Comparison of ENCODE assay signal across 26 mouse cellular contexts in the genomic region with DNA sequence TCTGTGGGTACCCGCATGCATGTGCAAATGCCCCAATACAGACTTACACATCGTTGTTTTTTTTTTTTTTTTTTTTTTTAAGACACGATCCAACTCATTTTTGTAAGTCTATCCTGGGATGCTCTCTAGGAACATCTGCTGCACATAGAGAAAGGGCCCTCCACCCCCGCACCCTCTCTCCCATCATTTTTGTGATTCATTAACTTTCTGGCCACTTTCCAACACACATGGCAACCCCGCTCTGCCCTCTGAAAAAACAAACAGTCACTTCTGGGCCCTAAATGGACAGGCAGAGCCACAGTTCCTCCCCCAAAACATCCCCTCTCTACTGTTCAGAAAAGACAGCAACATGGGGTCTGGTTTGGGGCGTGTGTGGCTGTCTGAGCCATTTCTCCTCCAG. TPM values are rescaled to one million over a fixed set of nuclear protein-coding genes. Genes with fewer than 3 reads are reported as not detected.
DNase-seq lines count a peak whose midpoint lies in the region; ATAC-seq and TF ChIP-seq lines count a peak whose summit lies in the region.
"Had no signal": no experiment of that assay in that cellular context is flagged by ENCODE, and none has a peak within 500 bp of the region (broad histone marks: within the 10 kb centered on the region; RNA-seq: fewer than 3 reads in every experiment).

No protein-coding gene starts in this region.

- DNase-seq in kidney, adult 9 months: peak; percentile 29
- DNase-seq in neural tube, embryonic 10.5 days (ENCODE audit: extremely low spot score, low spot score): no peak
- DNase-seq in liver: peak; percentile 24
- DNase-seq in liver, postnatal 0 days: peak; percentile 56
- no peak for DNase-seq in thymus, adult 2 months
- DNase-seq: adrenal gland, postnatal 10 days; B cell, adult 2 months; cerebellum, adult 11-12 months; cerebellum, postnatal 36 days; gastrocnemius, postnatal 36 days; right cerebral cortex, postnatal 14 days had no signal

- 52% methylated on average over 6 of the region's 6 CpGs for WGBS in kidney, embryonic 15.5 days
- WGBS in neural tube, embryonic 13.5 days: 61% methylated on average over 6 of the region's 6 CpGs
- 69% methylated on average over 6 of the region's 6 CpGs for WGBS in liver, postnatal 0 days (ENCODE audit: insufficient replicate concordance)
- 90% methylated on average over 6 of the region's 6 CpGs for WGBS in thymus, adult 2 months

- no peaks in the 10 kb centered on the region for H3K9me3 ChIP-seq in kidney, embryonic 15.5 days (replicated peaks)
- no peaks in the 10 kb centered on the region for H3K9me3 ChIP-seq in neural tube, embryonic 13.5 days
- H3K9me3 ChIP-seq in liver, postnatal 0 days (ENCODE audit: low read length): no peaks in the 10 kb centered on the region
- H3K9me3 ChIP-seq: embryonic facial prominence, embryonic 15.5 days; hindbrain, embryonic 12.5 days; neural tube, embryonic 12.5 days had no signal

- TF ChIP-seq POLR2A in thymus, adult 2 months (IDR thresholded peaks at IDR 0.05; ENCODE audit: control insufficient read depth, extremely low read depth, insufficient read depth, low read length, poor library complexity): no peak

- TF ChIP-seq EP300 in liver, postnatal 0 days (IDR thresholded peaks at IDR 0.05; ENCODE audit: low read depth): no peak

- H3K27ac ChIP-seq in kidney, embryonic 15.5 days: no peak overlapping the region
- H3K27ac ChIP-seq in neural tube, embryonic 13.5 days (replicated peaks): 0 out of 2 replicates have a peak overlapping the region, but pooled peaks have one; percentile 9
- peak overlapping the region; percentile 77 for H3K27ac ChIP-seq in liver, postnatal 0 days (ENCODE audit: low read depth)
- H3K27ac ChIP-seq in thymus, adult 2 months (ENCODE audit: control insufficient read depth, insufficient read depth, low read length): no peak overlapping the region
- H3K27ac ChIP-seq: embryonic facial prominence, embryonic 15.5 days; hindbrain, embryonic 12.5 days; neural tube, embryonic 12.5 days had no signal

- TF ChIP-seq CTCF in liver, postnatal 0 days (IDR thresholded peaks at IDR 0.05; ENCODE audit: low read depth): no peak
- no peak for TF ChIP-seq CTCF in thymus, adult 2 months (IDR thresholded peaks at IDR 0.05; ENCODE audit: borderline replicate concordance, control insufficient read depth, extremely low read depth, insufficient read depth, low read length, poor library complexity)

- no peaks in the 10 kb centered on the region for H3K27me3 ChIP-seq in kidney, embryonic 15.5 days
- no peaks in the 10 kb centered on the region; the same call in 1 of the 2 replicates for H3K27me3 ChIP-seq in neural tube, embryonic 13.5 days
- H3K27me3 ChIP-seq in liver, postnatal 0 days (ENCODE audit: insufficient read depth, low read length): no peaks in the 10 kb centered on the region
- H3K27me3 ChIP-seq in thymus, adult 2 months (ENCODE audit: control insufficient read depth, insufficient read depth, low read length): no peaks in the 10 kb centered on the region
- H3K27me3 ChIP-seq: embryonic facial prominence, embryonic 15.5 days; hindbrain, embryonic 12.5 days; neural tube, embryonic 12.5 days; Patski had no signal

- H3K4me1 ChIP-seq in kidney, embryonic 15.5 days: peaks cover 25% of the 10 kb centered on the region
- peaks cover 16% of the 10 kb centered on the region for H3K4me1 ChIP-seq in neural tube, embryonic 13.5 days (replicated peaks)
- peaks cover 7% of the 10 kb centered on the region; the same call in 1 of the 2 replicates for H3K4me1 ChIP-seq in liver, postnatal 0 days (ENCODE audit: insufficient read depth)
- H3K4me1 ChIP-seq in thymus, adult 2 months (replicated peaks; ENCODE audit: control insufficient read depth, insufficient read depth, low read length): no peaks in the 10 kb centered on the region

- H3K4me2 ChIP-seq in kidney, embryonic 15.5 days: no peak overlapping the region
- no peak overlapping the region for H3K4me2 ChIP-seq in neural tube, embryonic 13.5 days
- no peak overlapping the region for H3K4me2 ChIP-seq in liver, postnatal 0 days (ENCODE audit: low read depth, low read length)
- H3K4me2 ChIP-seq: embryonic facial prominence, embryonic 15.5 days; hindbrain, embryonic 12.5 days; midbrain, embryonic 11.5 days; neural tube, embryonic 12.5 days had no signal

- no peak overlapping the region for H3K9ac ChIP-seq in kidney, embryonic 15.5 days
- no peak overlapping the region for H3K9ac ChIP-seq in neural tube, embryonic 13.5 days
- no peak overlapping the region for H3K9ac ChIP-seq in liver, postnatal 0 days (replicated peaks)
- H3K9ac ChIP-seq: embryonic facial prominence, embryonic 15.5 days; hindbrain, embryonic 12.5 days; neural tube, embryonic 12.5 days had no signal

- no peak overlapping the region for H3K4me3 ChIP-seq in kidney, embryonic 15.5 days (replicated peaks)
- no peak overlapping the region for H3K4me3 ChIP-seq in neural tube, embryonic 13.5 days
- no peak overlapping the region for H3K4me3 ChIP-seq in liver, postnatal 0 days (ENCODE audit: low read depth, low read length)
- no peak overlapping the region for H3K4me3 ChIP-seq in thymus, adult 2 months (ENCODE audit: control insufficient read depth, insufficient read depth, low read length)
- H3K4me3 ChIP-seq: embryonic facial prominence, embryonic 15.5 days; hindbrain, embryonic 12.5 days; neural tube, embryonic 12.5 days had no signal

- H3K36me3 ChIP-seq in kidney, embryonic 15.5 days: no peaks in the 10 kb centered on the region
- H3K36me3 ChIP-seq in neural tube, embryonic 13.5 days: no peaks in the 10 kb centered on the region
- H3K36me3 ChIP-seq in liver, postnatal 0 days (replicated peaks; ENCODE audit: insufficient read depth, low read length): no peaks in the 10 kb centered on the region
- no peaks in the 10 kb centered on the region for H3K36me3 ChIP-seq in thymus, adult 2 months (ENCODE audit: control insufficient read depth, insufficient read depth, low read length)
- H3K36me3 ChIP-seq: embryonic facial prominence, embryonic 15.5 days; hindbrain, embryonic 12.5 days; neural tube, embryonic 12.5 days had no signal

- no peak for ATAC-seq in kidney, embryonic 15.5 days (replicated peaks; ENCODE audit: low FRiP score)
- no peak for ATAC-seq in neural tube, embryonic 13.5 days (ENCODE audit: low read depth)
- peak; percentile 87 for ATAC-seq in liver, postnatal 0 days
- ATAC-seq: activated CD4-positive, CD25-positive, alpha-beta regulatory T cell, adult 4 months; forebrain, embryonic 16.5 days; inflammation-experienced regulatory T-cells, adult 6 months; Patski had no signal

RNA-seq across cellular contexts. Expression of a gene that starts 20.6 kb away (rescaled TPM):
- polyA plus RNA-seq in kidney, embryonic 15.5 days (2015; fragmentation: Nextera tagmentation; extraction: Ambion mirVana): 24.7 and 27.2 TPM in 2 replicates
- 5.2 and 5.3 TPM in 2 replicates for polyA plus RNA-seq in neural tube, embryonic 13.5 days (2015; fragmentation: Nextera tagmentation; extraction: Ambion mirVana)
- 167 and 193 TPM in 2 replicates for polyA plus RNA-seq in liver, postnatal 0 days (2015; fragmentation: Nextera tagmentation; extraction: Ambion mirVana)
- 6.2 and 12.1 TPM in 2 replicates for polyA plus RNA-seq in thymus, adult 2 months (2012; rRNA removed)

RNA-seq across cellular contexts. Expression of a gene that starts 27.8 kb away (rescaled TPM):
- 0.08 and 0.17 TPM in 2 replicates for polyA plus RNA-seq in kidney, embryonic 15.5 days (2015; fragmentation: Nextera tagmentation; extraction: Ambion mirVana)
- not detected in 2 replicates for polyA plus RNA-seq in neural tube, embryonic 13.5 days (2015; fragmentation: Nextera tagmentation; extraction: Ambion mirVana)
- not detected in 2 replicates for polyA plus RNA-seq in liver, postnatal 0 days (2015; fragmentation: Nextera tagmentation; extraction: Ambion mirVana)
- polyA plus RNA-seq in thymus, adult 2 months (2012; rRNA removed): 0.06 and 0.32 TPM in 2 replicates
- polyA plus RNA-seq: activated CD4-positive, CD25-positive, alpha-beta regulatory T cell, adult 4 months; brain, embryonic 14.5 days; embryonic facial prominence, embryonic 15.5 days; forebrain, embryonic 16.5 days; heart, postnatal 0 days; hindbrain, embryonic 12.5 days; inflammation-experienced regulatory T-cells, adult 6 months; lung, embryonic 16.5 days; midbrain, embryonic 11.5 days; neural tube, embryonic 12.5 days; spleen, adult 2 months; stomach, embryonic 14.5 days had no signal

RNA-seq across cellular contexts. Expression of a gene that starts 56.6 kb away (rescaled TPM):
- polyA plus RNA-seq in kidney, embryonic 15.5 days (2015; fragmentation: Nextera tagmentation; extraction: Ambion mirVana): 6.2 and 7.7 TPM in 2 replicates
- 2.6 and 3.0 TPM in 2 replicates for polyA plus RNA-seq in neural tube, embryonic 13.5 days (2015; fragmentation: Nextera tagmentation; extraction: Ambion mirVana)
- 0.64 and 0.67 TPM in 2 replicates for polyA plus RNA-seq in liver, postnatal 0 days (2015; fragmentation: Nextera tagmentation; extraction: Ambion mirVana)
- 2.2 and 3.1 TPM in 2 replicates for polyA plus RNA-seq in thymus, adult 2 months (2012; rRNA removed)
- polyA plus RNA-seq: activated CD4-positive, CD25-positive, alpha-beta regulatory T cell, adult 4 months; inflammation-experienced regulatory T-cells, adult 6 months had no signal

Comparison
In these comparisons a context has a peak if more than half of its experiments do, and no peak if none do; other contexts are left out.
1. DNase-seq: peak in kidney, adult 9 months (single experiment), liver (single experiment) and liver, postnatal 0 days (single experiment); none in neural tube, embryonic 10.5 days (single experiment) and thymus, adult 2 months (single experiment).
2. H3K27ac ChIP-seq: peak in neural tube, embryonic 13.5 days (single experiment) and liver, postnatal 0 days (single experiment); none in kidney, embryonic 15.5 days (single experiment) and thymus, adult 2 months (single experiment).